Mouse (Mus musculus): ENCODE measurements around the gene Dbndd2. TPM values are rescaled to one million over a fixed set of nuclear protein-coding genes. Genes with fewer than 3 reads are reported as not detected.

Dbndd2 gene
- polyA plus RNA-seq, 1 experiment, result 24.8 TPM

DNA sequence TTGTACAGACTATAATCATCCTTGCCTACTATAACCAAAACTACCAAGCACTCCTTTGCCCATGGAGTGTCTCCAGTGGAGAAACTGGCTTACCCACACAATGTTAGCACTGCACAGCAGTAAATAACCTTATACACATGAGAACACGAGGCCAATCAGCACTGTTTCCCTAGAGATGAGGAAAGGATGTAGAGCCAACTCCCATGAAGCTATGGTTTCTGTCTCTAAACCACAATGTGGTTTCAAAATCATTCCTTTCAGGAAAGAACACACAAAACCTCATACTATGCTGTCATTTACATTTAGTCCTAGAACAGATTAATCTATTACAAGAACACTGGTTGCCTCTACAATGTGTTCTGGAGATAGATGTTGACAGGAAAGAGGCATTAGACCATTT lies 10.4 kb downstream of the Dbndd2 start:
- H3K4me3 ChIP-seq (ENCODE audit: control insufficient read depth, insufficient read depth, low read length), result no peak overlapping the region
- H3K36me3 ChIP-seq (ENCODE audit: control insufficient read depth, insufficient read depth, low read length), result peaks cover 14% of the 10 kb centered on the region; the same call in 1 of the 2 replicates
- DNase-seq, result no peak
- TF ChIP-seq POLR2A (IDR thresholded peaks at IDR 0.05; ENCODE audit: control insufficient read depth, extremely low read depth, insufficient read depth, low read length, poor library complexity) (no peak), CTCF (IDR thresholded peaks at IDR 0.05; ENCODE audit: borderline replicate concordance, control insufficient read depth, extremely low read depth, insufficient read depth, low read length, poor library complexity) (no peak)
- WGBS, result 2% methylated on average over 1 of the region's 1 CpGs
- no peaks in the 10 kb centered on the region for H3K27me3 ChIP-seq (ENCODE audit: control insufficient read depth, insufficient read depth, low read length)
- no peak overlapping the region for H3K27ac ChIP-seq (ENCODE audit: control insufficient read depth, insufficient read depth, low read length)
- peaks cover 6% of the 10 kb centered on the region for H3K4me1 ChIP-seq (replicated peaks; ENCODE audit: control insufficient read depth, insufficient read depth, low read length)

DNA sequence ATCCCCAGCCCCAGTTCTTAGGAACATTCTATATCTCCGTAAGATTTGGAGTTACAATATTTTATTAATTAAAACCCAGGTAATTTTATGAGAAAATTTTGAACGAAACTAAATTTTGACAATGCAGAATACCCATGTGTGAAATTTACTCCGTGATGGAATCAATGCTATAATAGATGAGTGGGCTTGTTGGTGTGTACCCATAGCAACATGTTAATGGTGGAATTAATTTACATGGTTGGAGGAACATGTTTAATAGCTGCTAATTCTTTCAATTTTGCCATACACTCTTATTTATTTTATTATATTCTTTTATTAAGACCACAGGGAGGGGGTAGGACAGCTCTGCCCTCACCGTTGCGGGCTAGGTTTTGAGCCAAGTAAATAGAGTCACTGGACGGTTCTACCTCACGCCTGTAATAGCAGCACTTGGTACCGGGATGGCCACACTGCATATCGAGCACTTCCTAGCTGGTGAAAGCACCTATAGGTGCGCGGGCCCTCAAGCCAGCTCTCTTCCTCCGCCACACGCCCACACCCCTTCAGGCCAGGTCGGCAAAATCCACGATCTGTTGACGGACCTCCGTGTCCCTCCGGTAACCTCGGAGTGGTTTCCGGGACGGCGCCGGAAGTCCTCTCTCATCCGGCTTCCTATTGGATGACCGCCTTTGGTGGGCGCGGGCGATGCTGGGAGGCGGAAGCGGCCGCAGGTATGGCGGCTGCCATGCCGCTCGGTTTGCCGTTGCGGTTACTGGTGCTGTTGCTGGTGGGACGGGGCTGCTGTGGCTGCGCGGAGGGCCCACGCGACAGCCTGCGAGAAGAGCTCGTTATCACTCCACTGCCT lies 11.2 kb downstream of the Dbndd2 start, which contains the start of gene Pigt:
TSS of gene Pigt (plus strand) at position 674 of the 844 bp plus-strand sequence.
- Histone ChIP-seq H3K27me3 (ENCODE audit: control insufficient read depth, insufficient read depth, low read length) (no peaks in the 10 kb centered on the region), H3K4me1 (replicated peaks; ENCODE audit: control insufficient read depth, insufficient read depth, low read length) (peaks cover 6% of the 10 kb centered on the region), H3K4me3 (ENCODE audit: control insufficient read depth, insufficient read depth, low read length) (peak within 1 kb of the TSS; percentile 95), H3K36me3 (ENCODE audit: control insufficient read depth, insufficient read depth, low read length) (peaks cover 18% of the 10 kb centered on the region; the same call in 1 of the 2 replicates), H3K27ac (ENCODE audit: control insufficient read depth, insufficient read depth, low read length) (no peak within 1 kb of the TSS)
- WGBS, result 4% methylated on average over 43 of the region's 43 CpGs
- DNase-seq, result peak; percentile 85
- peak; percentile 33; the same call in 1 of the 2 replicates for TF ChIP-seq CTCF (IDR thresholded peaks at IDR 0.05; ENCODE audit: borderline replicate concordance, control insufficient read depth, extremely low read depth, insufficient read depth, low read length, poor library complexity)
- peak; percentile 93 for TF ChIP-seq POLR2A (IDR thresholded peaks at IDR 0.05; ENCODE audit: control insufficient read depth, extremely low read depth, insufficient read depth, low read length, poor library complexity)

DNA sequence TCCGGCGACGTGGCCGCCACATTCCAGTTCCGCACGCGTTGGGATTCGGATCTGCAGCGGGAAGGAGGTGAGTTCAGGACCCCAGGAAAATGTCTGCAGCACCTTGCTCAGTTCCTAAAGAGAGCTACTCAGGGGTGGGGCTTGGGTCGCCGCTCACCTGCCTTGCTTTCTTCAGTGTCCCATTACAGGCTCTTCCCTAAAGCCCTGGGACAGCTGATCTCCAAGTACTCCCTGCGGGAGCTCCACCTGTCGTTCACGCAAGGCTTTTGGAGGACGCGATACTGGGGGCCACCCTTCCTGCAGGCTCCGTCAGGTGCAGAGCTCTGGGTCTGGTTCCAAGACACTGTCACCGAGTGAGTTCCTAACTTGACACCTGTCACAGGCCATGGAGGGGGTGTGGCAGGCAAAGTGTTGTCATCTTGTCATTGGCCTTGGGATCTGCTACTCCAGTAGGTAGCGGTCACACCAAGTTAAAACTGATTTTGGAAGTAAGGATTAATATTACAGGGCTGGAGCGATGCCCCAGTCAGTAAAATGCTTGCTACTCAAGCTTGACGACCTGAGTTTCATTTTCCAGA lies 11.9 kb downstream of the Dbndd2 start:
- peak overlapping the region; percentile 95 for H3K4me3 ChIP-seq (ENCODE audit: control insufficient read depth, insufficient read depth, low read length)
- H3K27me3 ChIP-seq (ENCODE audit: control insufficient read depth, insufficient read depth, low read length), result no peaks in the 10 kb centered on the region
- TF ChIP-seq CTCF (IDR thresholded peaks at IDR 0.05; ENCODE audit: borderline replicate concordance, control insufficient read depth, extremely low read depth, insufficient read depth, low read length, poor library complexity), result no peak
- TF ChIP-seq POLR2A (IDR thresholded peaks at IDR 0.05; ENCODE audit: control insufficient read depth, extremely low read depth, insufficient read depth, low read length, poor library complexity), result no peak
- peaks cover 6% of the 10 kb centered on the region for H3K4me1 ChIP-seq (replicated peaks; ENCODE audit: control insufficient read depth, insufficient read depth, low read length)
- WGBS, result 8% methylated on average over 21 of the region's 21 CpGs
- H3K36me3 ChIP-seq (ENCODE audit: control insufficient read depth, insufficient read depth, low read length), result peaks cover 24% of the 10 kb centered on the region
- no peak overlapping the region for H3K27ac ChIP-seq (ENCODE audit: control insufficient read depth, insufficient read depth, low read length)
- DNase-seq, result no peak

DNA sequence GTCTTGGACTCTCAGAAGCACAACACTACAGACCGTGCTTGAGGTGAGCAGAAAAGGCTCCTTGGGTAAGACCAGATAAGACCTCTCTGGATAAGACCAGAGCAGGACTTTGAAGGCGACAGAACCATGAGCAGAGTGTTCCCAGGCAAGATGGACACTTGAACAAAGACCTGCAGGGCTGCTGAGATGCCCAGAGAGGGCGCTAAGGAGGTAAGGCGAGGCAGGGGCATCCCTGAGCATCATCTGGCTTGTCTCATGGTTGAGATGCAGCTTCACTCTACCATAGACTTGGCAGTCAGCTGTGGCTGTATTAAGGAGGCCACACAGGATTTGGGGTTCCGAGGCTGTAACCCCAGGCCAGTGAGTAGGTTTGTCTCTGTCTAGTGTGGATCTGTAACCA lies 13.4 kb downstream of the Dbndd2 start:
- TF ChIP-seq POLR2A (IDR thresholded peaks at IDR 0.05; ENCODE audit: control insufficient read depth, extremely low read depth, insufficient read depth, low read length, poor library complexity) (no peak), CTCF (IDR thresholded peaks at IDR 0.05; ENCODE audit: borderline replicate concordance, control insufficient read depth, extremely low read depth, insufficient read depth, low read length, poor library complexity) (no peak)
- Histone ChIP-seq H3K27me3 (ENCODE audit: control insufficient read depth, insufficient read depth, low read length) (no peaks in the 10 kb centered on the region), H3K4me3 (ENCODE audit: control insufficient read depth, insufficient read depth, low read length) (no peak overlapping the region), H3K4me1 (replicated peaks; ENCODE audit: control insufficient read depth, insufficient read depth, low read length) (peaks cover 6% of the 10 kb centered on the region), H3K27ac (ENCODE audit: control insufficient read depth, insufficient read depth, low read length) (no peak overlapping the region), H3K36me3 (ENCODE audit: control insufficient read depth, insufficient read depth, low read length) (peaks cover 40% of the 10 kb centered on the region)
- 97% methylated on average over 5 of the region's 5 CpGs for WGBS
- DNase-seq, result no peak

DNA sequence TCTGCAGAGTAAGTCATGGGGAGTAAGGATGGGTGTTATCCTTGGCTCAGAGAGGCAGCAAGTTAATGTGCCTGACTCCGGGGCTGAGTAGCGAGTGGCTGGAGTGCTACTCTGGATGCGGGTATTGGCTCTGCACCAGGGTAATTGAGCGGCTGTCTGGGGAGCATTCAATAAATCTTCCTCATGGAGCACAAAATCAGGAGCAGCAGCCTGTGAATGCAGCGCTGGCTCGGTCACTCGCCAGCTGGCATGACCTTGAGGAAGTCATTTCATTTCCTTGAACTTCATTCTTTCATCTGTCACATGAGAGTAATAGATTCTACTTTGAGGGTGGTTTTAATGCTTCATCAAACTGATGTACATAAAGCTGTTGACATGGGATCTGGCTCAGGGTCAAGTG lies 14.6 kb downstream of the Dbndd2 start:
- TF ChIP-seq POLR2A (IDR thresholded peaks at IDR 0.05; ENCODE audit: control insufficient read depth, extremely low read depth, insufficient read depth, low read length, poor library complexity) (no peak), CTCF (IDR thresholded peaks at IDR 0.05; ENCODE audit: borderline replicate concordance, control insufficient read depth, extremely low read depth, insufficient read depth, low read length, poor library complexity) (no peak)
- H3K4me3 ChIP-seq (ENCODE audit: control insufficient read depth, insufficient read depth, low read length), result no peak overlapping the region
- WGBS, result 95% methylated on average over 7 of the region's 7 CpGs
- DNase-seq, result no peak
- peaks cover 6% of the 10 kb centered on the region for H3K4me1 ChIP-seq (replicated peaks; ENCODE audit: control insufficient read depth, insufficient read depth, low read length)
- H3K27ac ChIP-seq (ENCODE audit: control insufficient read depth, insufficient read depth, low read length), result no peak overlapping the region
- H3K27me3 ChIP-seq (ENCODE audit: control insufficient read depth, insufficient read depth, low read length), result no peaks in the 10 kb centered on the region
- peaks cover 49% of the 10 kb centered on the region for H3K36me3 ChIP-seq (ENCODE audit: control insufficient read depth, insufficient read depth, low read length)

DNA sequence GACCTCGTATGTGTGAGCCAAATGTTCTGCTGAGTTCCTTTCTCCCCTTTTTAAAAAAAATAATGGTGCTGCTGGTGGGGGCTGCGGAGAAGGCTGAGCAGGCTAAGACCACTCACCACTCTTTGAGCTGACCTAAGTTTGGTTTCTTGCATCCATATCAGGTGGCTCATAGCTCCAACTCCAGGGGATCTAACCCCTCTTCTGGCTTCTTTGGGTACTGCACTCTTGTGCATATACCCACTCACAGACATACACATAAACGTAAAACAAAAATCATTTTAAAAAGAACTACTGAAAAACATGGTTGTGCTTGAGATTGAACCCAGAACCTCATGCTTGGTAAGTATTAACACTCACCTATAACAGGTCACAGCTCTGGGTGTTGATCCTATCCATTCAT lies 19.0 kb downstream of the Dbndd2 start:
- Histone ChIP-seq H3K27me3 (ENCODE audit: control insufficient read depth, insufficient read depth, low read length) (no peaks in the 10 kb centered on the region), H3K27ac (ENCODE audit: control insufficient read depth, insufficient read depth, low read length) (no peak overlapping the region), H3K4me3 (ENCODE audit: control insufficient read depth, insufficient read depth, low read length) (no peak overlapping the region), H3K4me1 (replicated peaks; ENCODE audit: control insufficient read depth, insufficient read depth, low read length) (no peaks in the 10 kb centered on the region), H3K36me3 (ENCODE audit: control insufficient read depth, insufficient read depth, low read length) (peaks cover 56% of the 10 kb centered on the region)
- 93% methylated on average over 3 of the region's 3 CpGs for WGBS
- TF ChIP-seq POLR2A (IDR thresholded peaks at IDR 0.05; ENCODE audit: control insufficient read depth, extremely low read depth, insufficient read depth, low read length, poor library complexity) (no peak), CTCF (IDR thresholded peaks at IDR 0.05; ENCODE audit: borderline replicate concordance, control insufficient read depth, extremely low read depth, insufficient read depth, low read length, poor library complexity) (no peak)
- DNase-seq, result no peak

Data from thymus, adult 2 months (tissue).